Mouse (Mus musculus) cerebellum, adult 2 months (tissue): Measurements from ENCODE around the gene Tmem14c.

Source experiments
- CTCF ChIP-seq: fragments of 200-500 bp; IDR thresholded peaks from 2 replicates; pipeline ENCODE4 v1.5.1; 2011; ENCODE audit warnings: low read depth, mild to moderate bottlenecking, control low read depth, low read length, moderate library complexity, borderline replicate concordance; ENCODE audit not compliant: insufficient read depth
- POLR2A ChIP-seq: fragments of 200-500 bp; IDR thresholded peaks from 2 replicates; pipeline ENCODE4 v1.6.1; 2011; ENCODE audit warnings: low read length, control low read depth, borderline replicate concordance; ENCODE audit not compliant: insufficient read depth

DNA sequence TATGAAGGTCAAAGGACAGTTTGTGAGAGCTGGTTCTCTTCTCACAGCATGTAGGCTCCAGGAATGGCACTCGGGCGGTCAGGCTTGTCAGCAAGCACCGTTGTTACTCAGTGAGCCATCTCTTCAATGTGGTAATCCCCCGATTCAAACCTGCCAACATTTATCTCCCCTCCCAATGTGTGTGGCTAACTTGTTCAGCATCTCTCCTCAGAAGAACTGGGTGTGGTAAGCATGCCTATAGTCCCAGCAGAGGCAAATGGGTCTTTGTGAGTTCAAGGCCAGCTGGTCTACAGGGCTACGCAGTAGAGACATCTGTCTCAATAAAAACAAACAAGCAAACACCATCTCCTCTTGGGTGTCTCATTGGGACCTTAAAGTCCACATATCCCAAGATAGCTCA lies 43.1 kb upstream of the Tmem14c start:
- TF ChIP-seq POLR2A, result no peak
- no peak for TF ChIP-seq CTCF
